ENCODE assay signal across 9 mouse cellular contexts in genomic region chr5:96208543-96208942, GRCm38 (mm10). TPM values are rescaled to one million over a fixed set of nuclear protein-coding genes. Genes with fewer than 3 reads are reported as not detected.
DNase-seq lines count a peak whose midpoint lies in the region; ATAC-seq and TF ChIP-seq lines count a peak whose summit lies in the region.
"Had no signal": no experiment of that assay in that cellular context is flagged by ENCODE, and none has a peak within 500 bp of the region (broad histone marks: within the 10 kb centered on the region; RNA-seq: fewer than 3 reads in every experiment).

No protein-coding gene starts in this region.

- H3K4me2 ChIP-seq in liver, embryonic 11.5 days = peak overlapping the region; percentile 80; the same call in 1 of the 2 replicates

- peaks cover 6% of the 10 kb centered on the region for H3K4me1 ChIP-seq in liver, embryonic 11.5 days (replicated peaks; ENCODE audit: control insufficient read depth, insufficient read depth, low read length)

- no peak overlapping the region for H3K9ac ChIP-seq in liver, embryonic 11.5 days (ENCODE audit: low read depth, low read length)
- H3K9ac ChIP-seq: limb, embryonic 15.5 days had no signal

- TF ChIP-seq CTCF in gastrocnemius, adult 2 months (IDR thresholded peaks at IDR 0.05) = no peak

- no peak for DNase-seq in gastrocnemius, adult 2 months
- no peak for DNase-seq in gastrocnemius, postnatal 14 days
- no peak for DNase-seq in liver, embryonic 11.5 days (ENCODE audit: low spot score)
- no peak for DNase-seq in liver
- DNase-seq in thymus, postnatal 0 days (ENCODE audit: low spot score) = peak; percentile 78
- no peak for DNase-seq in right cerebral cortex, postnatal 4 days
- DNase-seq in frontal cortex, postnatal 25 days (ENCODE audit: low spot score in 2 of 2) = no peak

- WGBS in liver, embryonic 11.5 days = 34% methylated on average over 4 of the region's 4 CpGs

- intact Hi-C loops in gastrocnemius, adult 2 months (cut with DNase I) = loop anchor here (2.0 kb wide), 1 partner anchor 46 kb away; no protein-coding TSS in a partner anchor
- intact Hi-C loops in gastrocnemius, postnatal 14 days (cut with DNase I; ENCODE audit: low total_unique reads) = loop anchor here (5.0 kb wide), 1 partner anchor 46 kb away; the partner anchor contains the start of gene Cnot6l

- H3K27ac ChIP-seq in gastrocnemius, adult 2 months = peak overlapping the region; percentile 88
- H3K27ac ChIP-seq in liver, embryonic 11.5 days (ENCODE audit: low read depth, low read length) = no peak overlapping the region

- no peaks in the 10 kb centered on the region for H3K36me3 ChIP-seq in liver, embryonic 11.5 days (ENCODE audit: control insufficient read depth, insufficient read depth, low read length)
- H3K36me3 ChIP-seq: limb, embryonic 15.5 days had no signal

- ATAC-seq in liver, embryonic 11.5 days (replicated peaks; ENCODE audit: low FRiP score) = no peak
- ATAC-seq in granulocyte monocyte progenitor cell, adult 5-6 weeks (replicated peaks; ENCODE audit: poor library complexity, severe bottlenecking) = peak; percentile 15; the same call in 1 of the 2 replicates

- no peak overlapping the region for H3K4me3 ChIP-seq in gastrocnemius, adult 2 months
- H3K4me3 ChIP-seq in liver, embryonic 11.5 days (ENCODE audit: low read depth, low read length) = no peak overlapping the region

- H3K27me3 ChIP-seq in liver, embryonic 11.5 days (replicated peaks; ENCODE audit: control insufficient read depth, insufficient read depth, low read length) = no peaks in the 10 kb centered on the region
- H3K27me3 ChIP-seq: limb, embryonic 15.5 days had no signal

- no peaks in the 10 kb centered on the region for H3K9me3 ChIP-seq in liver, embryonic 11.5 days (ENCODE audit: control insufficient read depth, low read length)
- H3K9me3 ChIP-seq: limb, embryonic 15.5 days had no signal

RNA-seq across cellular contexts. Expression of gene Mrpl1, which starts 0.8 kb away (rescaled TPM):
- total RNA-seq in gastrocnemius, adult 2 months (2021) = 10 to 100 TPM; 22.6 to 28.4 TPM
- 10 to 100 TPM; 21.1 to 22.2 TPM for total RNA-seq in gastrocnemius, postnatal 14 days (2021)
- 31.0 and 33.0 TPM in 2 replicates for polyA plus RNA-seq in liver, embryonic 11.5 days (2014; fragmentation: Nextera tagmentation; extraction: Ambion mirVana)
- 22.2 and 22.6 TPM in 2 replicates for total RNA-seq in granulocyte monocyte progenitor cell, adult 5-6 weeks (2014; fragmentation: Nextera tagmentation)
- 51.1 and 57.3 TPM in 2 replicates for total RNA-seq in granulocyte monocyte progenitor cell, adult 5-6 weeks (2017)
- polyA plus RNA-seq in thymus, postnatal 0 days (2015; fragmentation: Nextera tagmentation; extraction: Ambion mirVana) = 26.4 and 29.1 TPM in 2 replicates

RNA-seq across cellular contexts. Expression of gene Cnot6l, which starts 44.6 kb away (rescaled TPM):
- 10 to 100 TPM; 27.9 to 33.4 TPM for total RNA-seq in gastrocnemius, adult 2 months (2021)
- total RNA-seq in gastrocnemius, postnatal 14 days (2021) = 10 to 100 TPM; 37.8 to 46.4 TPM
- 9.6 and 11.5 TPM in 2 replicates for polyA plus RNA-seq in liver, embryonic 11.5 days (2014; fragmentation: Nextera tagmentation; extraction: Ambion mirVana)
- 77.2 and 102 TPM in 2 replicates for total RNA-seq in granulocyte monocyte progenitor cell, adult 5-6 weeks (2014; fragmentation: Nextera tagmentation)
- 60.2 and 77.5 TPM in 2 replicates for total RNA-seq in granulocyte monocyte progenitor cell, adult 5-6 weeks (2017)
- polyA plus RNA-seq in thymus, postnatal 0 days (2015; fragmentation: Nextera tagmentation; extraction: Ambion mirVana) = 72.0 and 89.7 TPM in 2 replicates
